Mouse (Mus musculus) bone marrow, adult 2 months (tissue): ENCODE data around the gene Macf1.

ENCODE experiments used
- CTCF ChIP-seq: fragments of 200-500 bp; IDR thresholded peaks from 2 replicates; pipeline ENCODE4 v1.5.1; 2011; ENCODE audit warnings: low read length, control low read depth; ENCODE audit not compliant: control insufficient read depth, insufficient read depth
- POLR2A ChIP-seq: fragments of 200-500 bp; IDR thresholded peaks from 2 replicates; pipeline ENCODE4 v1.6.1; 2011; ENCODE audit warnings: low read depth, mild to moderate bottlenecking, control low read depth, low read length, borderline replicate concordance; ENCODE audit not compliant: control insufficient read depth

GRCm38 (mm10) chr4:123314497-123314896 is 369.7 kb downstream of the Macf1 start:
- no peak for TF ChIP-seq CTCF
- TF ChIP-seq POLR2A = no peak
